Comparison of ENCODE assay signal across 8 mouse cellular contexts in the genomic region with DNA sequence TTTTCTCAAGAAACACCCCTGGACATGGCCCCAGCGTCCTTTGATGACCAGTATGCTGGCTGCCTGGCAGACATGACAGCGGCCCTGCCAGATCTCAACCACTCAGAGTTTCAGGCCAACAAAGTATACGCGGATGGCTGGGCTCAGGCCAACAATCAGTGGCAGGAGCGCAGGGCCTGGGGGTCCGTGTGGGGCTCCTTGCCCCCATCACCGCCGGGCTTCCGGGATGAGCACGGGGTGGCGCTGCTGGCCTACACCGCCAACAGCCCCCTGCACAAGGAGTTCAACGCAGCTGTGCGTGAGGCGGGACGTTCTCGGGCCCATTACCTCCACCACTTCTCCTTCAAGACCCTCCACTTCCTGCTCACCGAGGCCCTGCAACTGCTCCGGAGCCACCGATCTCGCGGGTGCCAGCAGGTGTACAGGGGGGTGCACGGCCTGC. TPM values are rescaled to one million over a fixed set of nuclear protein-coding genes. Genes with fewer than 3 reads are reported as not detected.
A peak's percentile ranks its signal among the peaks of the same experiment; 100 is the strongest.
DNase-seq lines count a peak whose midpoint lies in the region; ATAC-seq lines count a peak whose summit lies in the region.
"Had no signal": no experiment of that assay in that cellular context is flagged by ENCODE, and none has a peak within 500 bp of the region (broad histone marks: within the 10 kb centered on the region; RNA-seq: fewer than 3 reads in every experiment).

No protein-coding gene starts in this region.

- peak overlapping the region; percentile 21 for H3K4me3 ChIP-seq in forebrain, embryonic 15.5 days
- H3K4me3 ChIP-seq in intestine, embryonic 16.5 days (ENCODE audit: low read length) = peak overlapping the region; percentile 42
- H3K4me3 ChIP-seq in neural tube, embryonic 12.5 days = peak overlapping the region; percentile 22

- H3K4me2 ChIP-seq in forebrain, embryonic 15.5 days (replicated peaks) = peak overlapping the region; percentile 42
- H3K4me2 ChIP-seq in intestine, embryonic 16.5 days (ENCODE audit: low read depth, low read length) = peak overlapping the region; percentile 81
- peak overlapping the region; percentile 57 for H3K4me2 ChIP-seq in neural tube, embryonic 12.5 days (replicated peaks)

- 24% methylated on average over 23 of the region's 23 CpGs for WGBS in forebrain, embryonic 15.5 days
- 19% methylated on average over 23 of the region's 23 CpGs for WGBS in intestine, embryonic 16.5 days
- 24% methylated on average over 23 of the region's 23 CpGs for WGBS in neural tube, embryonic 12.5 days

- H3K27me3 ChIP-seq in forebrain, embryonic 15.5 days = no peaks in the 10 kb centered on the region
- H3K27me3 ChIP-seq in intestine, embryonic 16.5 days (replicated peaks; ENCODE audit: control insufficient read depth, insufficient read depth, low read length) = no peaks in the 10 kb centered on the region
- no peaks in the 10 kb centered on the region for H3K27me3 ChIP-seq in neural tube, embryonic 12.5 days (replicated peaks)

- no peak overlapping the region for H3K27ac ChIP-seq in forebrain, embryonic 15.5 days (replicated peaks)
- no peak overlapping the region for H3K27ac ChIP-seq in intestine, embryonic 16.5 days (ENCODE audit: low read length)
- no peak overlapping the region for H3K27ac ChIP-seq in neural tube, embryonic 12.5 days

- H3K9ac ChIP-seq in forebrain, embryonic 15.5 days (replicated peaks) = no peak overlapping the region
- H3K9ac ChIP-seq in intestine, embryonic 16.5 days (ENCODE audit: low read depth, low read length) = peak overlapping the region; percentile 60
- peak overlapping the region; percentile 40; the same call in 1 of the 2 replicates for H3K9ac ChIP-seq in neural tube, embryonic 12.5 days

- no peak for ATAC-seq in forebrain, embryonic 15.5 days (replicated peaks)
- peak; percentile 37 for ATAC-seq in intestine, embryonic 16.5 days
- ATAC-seq in neural tube, embryonic 12.5 days (ENCODE audit: low FRiP score, low read depth) = no peak

- no peaks in the 10 kb centered on the region for H3K9me3 ChIP-seq in forebrain, embryonic 15.5 days
- H3K9me3 ChIP-seq in intestine, embryonic 16.5 days (ENCODE audit: control insufficient read depth, low read length) = no peaks in the 10 kb centered on the region
- no peaks in the 10 kb centered on the region for H3K9me3 ChIP-seq in neural tube, embryonic 12.5 days

- DNase-seq in ovary, postnatal 36 days (ENCODE audit: low spot score) = peak; percentile 27
- DNase-seq in ovary, postnatal 10 days (ENCODE audit: low spot score) = no peak
- DNase-seq in urinary bladder, postnatal 10 days (ENCODE audit: low spot score) = no peak
- DNase-seq in layer of hippocampus, adult 8-10 months (ENCODE audit: low spot score in 2 of 2) = no peak

- H3K4me1 ChIP-seq in forebrain, embryonic 15.5 days = peaks cover 8% of the 10 kb centered on the region; the same call in 1 of the 2 replicates
- peaks cover 8% of the 10 kb centered on the region for H3K4me1 ChIP-seq in intestine, embryonic 16.5 days (ENCODE audit: control insufficient read depth, insufficient read depth, low read length)
- H3K4me1 ChIP-seq in neural tube, embryonic 12.5 days = peaks cover 11% of the 10 kb centered on the region

- H3K36me3 ChIP-seq in forebrain, embryonic 15.5 days = no peaks in the 10 kb centered on the region
- no peaks in the 10 kb centered on the region for H3K36me3 ChIP-seq in intestine, embryonic 16.5 days (ENCODE audit: control insufficient read depth, insufficient read depth, low read length)
- H3K36me3 ChIP-seq in neural tube, embryonic 12.5 days = no peaks in the 10 kb centered on the region

RNA-seq across cellular contexts. Expression of a gene that starts 2.6 kb away (rescaled TPM):
- 0.83 and 0.97 TPM in 2 replicates for polyA plus RNA-seq in forebrain, embryonic 15.5 days (2015; fragmentation: Nextera tagmentation; extraction: Ambion mirVana)
- polyA plus RNA-seq in intestine, embryonic 16.5 days (2015; fragmentation: Nextera tagmentation; extraction: Ambion mirVana) = 0.48 and 0.77 TPM in 2 replicates
- polyA plus RNA-seq in neural tube, embryonic 12.5 days (2016; fragmentation: Nextera tagmentation; extraction: Ambion mirVana) = 2.3 and 2.6 TPM in 2 replicates
- not detected for total RNA-seq in layer of hippocampus, adult 8-10 months (2022)
- polyA plus RNA-seq: cortical plate, adult 2 months had no signal

RNA-seq across cellular contexts. Expression of a gene that starts 5.2 kb away (rescaled TPM):
- polyA plus RNA-seq in forebrain, embryonic 15.5 days (2015; fragmentation: Nextera tagmentation; extraction: Ambion mirVana) = 0.17 and 0.28 TPM in 2 replicates
- 0.18 and 0.22 TPM in 2 replicates for polyA plus RNA-seq in intestine, embryonic 16.5 days (2015; fragmentation: Nextera tagmentation; extraction: Ambion mirVana)
- polyA plus RNA-seq in neural tube, embryonic 12.5 days (2016; fragmentation: Nextera tagmentation; extraction: Ambion mirVana) = 3.3 and 4.6 TPM in 2 replicates
- not detected for total RNA-seq in layer of hippocampus, adult 8-10 months (2022)
- polyA plus RNA-seq: cortical plate, adult 2 months had no signal

RNA-seq across cellular contexts. Expression of a gene that starts 9.9 kb away (rescaled TPM):
- not detected in 2 replicates for polyA plus RNA-seq in forebrain, embryonic 15.5 days (2015; fragmentation: Nextera tagmentation; extraction: Ambion mirVana)
- polyA plus RNA-seq in intestine, embryonic 16.5 days (2015; fragmentation: Nextera tagmentation; extraction: Ambion mirVana) = 0.09 and 0.10 TPM in 2 replicates
- not detected in 2 replicates for polyA plus RNA-seq in neural tube, embryonic 12.5 days (2016; fragmentation: Nextera tagmentation; extraction: Ambion mirVana)
- under 1 TPM in 2 of 4 experiments, not detected in 2; 0.16 to 0.25 TPM for total RNA-seq in layer of hippocampus, adult 8-10 months (2022)

RNA-seq across cellular contexts. Expression of a gene that starts 23.8 kb away (rescaled TPM):
- polyA plus RNA-seq in forebrain, embryonic 15.5 days (2015; fragmentation: Nextera tagmentation; extraction: Ambion mirVana) = 0.29 TPM in 1 of 2 replicates, not detected in the other
- not detected in 2 replicates for polyA plus RNA-seq in intestine, embryonic 16.5 days (2015; fragmentation: Nextera tagmentation; extraction: Ambion mirVana)
- polyA plus RNA-seq in neural tube, embryonic 12.5 days (2016; fragmentation: Nextera tagmentation; extraction: Ambion mirVana) = 0.60 and 1.4 TPM in 2 replicates
- 1 to 10 TPM in 3 of 4 experiments, not detected in 1; 1.4 to 2.4 (median 1.8) TPM for total RNA-seq in layer of hippocampus, adult 8-10 months (2022)

RNA-seq across cellular contexts. Expression of a gene that starts 41.2 kb away (rescaled TPM):
- 1.5 and 1.9 TPM in 2 replicates for polyA plus RNA-seq in forebrain, embryonic 15.5 days (2015; fragmentation: Nextera tagmentation; extraction: Ambion mirVana)
- polyA plus RNA-seq in intestine, embryonic 16.5 days (2015; fragmentation: Nextera tagmentation; extraction: Ambion mirVana) = 0.47 and 0.48 TPM in 2 replicates
- polyA plus RNA-seq in neural tube, embryonic 12.5 days (2016; fragmentation: Nextera tagmentation; extraction: Ambion mirVana) = 2.5 and 2.6 TPM in 2 replicates
- total RNA-seq in layer of hippocampus, adult 8-10 months (2022) = 1 to 10 TPM; 1.7 to 2.8 (median 2.3) TPM
